Mouse (Mus musculus): ENCODE data around the gene Mast1.

Mast1 gene

DNA sequence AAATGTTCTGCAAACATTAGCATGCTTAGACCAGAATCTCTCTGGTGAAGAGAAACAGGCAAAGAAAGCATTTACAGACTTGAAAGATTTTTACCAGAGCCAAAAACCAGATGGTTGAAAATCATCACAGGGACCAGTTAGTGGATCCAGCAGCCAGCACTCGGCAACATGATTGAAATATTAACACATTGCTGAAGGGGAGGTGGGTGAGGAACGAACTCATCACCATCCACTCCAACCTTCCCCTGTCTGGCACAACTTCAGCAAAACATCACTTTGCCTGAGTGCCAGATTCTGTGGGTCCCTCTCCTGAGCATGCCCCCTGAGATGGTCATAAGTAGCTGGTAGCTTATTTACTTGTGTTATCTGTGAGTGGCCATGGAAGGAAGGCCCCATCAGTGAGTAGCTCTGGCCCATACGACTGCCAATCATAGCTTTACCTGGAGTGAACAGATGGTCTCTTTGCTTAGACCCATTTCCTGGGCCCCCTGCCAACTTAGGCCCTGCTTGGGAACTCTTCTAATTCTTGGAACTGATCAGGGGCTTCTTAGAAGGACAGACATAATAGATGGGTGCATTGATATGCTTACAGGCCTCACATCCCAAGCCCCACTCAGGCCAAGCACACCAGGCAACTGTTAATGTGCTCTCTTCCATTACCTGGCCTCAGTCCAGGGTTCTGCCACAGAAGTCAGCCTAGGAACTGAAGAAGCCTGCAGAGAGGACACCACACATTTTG lies 59.7 kb downstream of the Mast1 start:
- no peak for DNase-seq (ENCODE audit: extremely low read depth, low read depth)

DNA sequence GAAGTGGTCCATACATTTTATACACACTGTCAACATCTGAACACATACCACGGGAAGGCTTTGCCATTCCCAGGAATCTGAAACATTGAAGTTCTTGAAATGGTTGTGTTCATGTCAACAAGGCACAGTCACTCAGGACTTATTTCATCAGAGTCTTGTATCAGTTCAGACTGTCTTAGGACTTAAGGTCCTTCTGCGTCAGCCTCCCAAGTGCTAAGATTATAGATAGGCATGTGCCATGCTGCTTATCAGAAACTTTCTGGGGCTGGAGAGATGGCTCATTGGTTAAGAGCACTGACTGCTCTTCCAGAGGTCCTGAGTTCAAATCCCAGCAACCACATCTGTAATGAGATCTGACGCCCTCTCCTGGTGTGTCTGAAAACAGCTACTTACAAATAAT lies 62.8 kb downstream of the Mast1 start:
- DNase-seq (ENCODE audit: extremely low read depth, low read depth): no peak

DNA sequence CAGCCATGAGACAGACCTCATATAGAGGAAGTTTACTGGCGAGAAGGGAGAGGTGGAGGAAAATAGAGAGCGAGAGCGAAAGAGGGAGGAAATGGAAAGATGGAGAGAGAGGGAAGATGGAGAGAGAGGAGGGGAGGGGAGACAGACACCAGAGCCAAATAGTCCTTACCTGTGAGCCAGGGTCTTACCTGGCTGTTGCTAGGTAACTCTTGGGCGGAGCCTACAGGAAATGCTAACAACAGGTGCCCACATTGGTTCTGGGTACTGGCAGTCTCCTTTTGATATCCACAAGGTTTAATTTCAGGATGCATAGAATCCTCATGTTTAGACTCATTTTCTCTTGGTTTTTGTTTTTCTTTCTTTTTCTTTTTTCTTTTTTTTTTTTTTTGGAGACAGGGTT lies 64.1 kb downstream of the Mast1 start:
- no peak for DNase-seq (ENCODE audit: extremely low read depth, low read depth)

DNA sequence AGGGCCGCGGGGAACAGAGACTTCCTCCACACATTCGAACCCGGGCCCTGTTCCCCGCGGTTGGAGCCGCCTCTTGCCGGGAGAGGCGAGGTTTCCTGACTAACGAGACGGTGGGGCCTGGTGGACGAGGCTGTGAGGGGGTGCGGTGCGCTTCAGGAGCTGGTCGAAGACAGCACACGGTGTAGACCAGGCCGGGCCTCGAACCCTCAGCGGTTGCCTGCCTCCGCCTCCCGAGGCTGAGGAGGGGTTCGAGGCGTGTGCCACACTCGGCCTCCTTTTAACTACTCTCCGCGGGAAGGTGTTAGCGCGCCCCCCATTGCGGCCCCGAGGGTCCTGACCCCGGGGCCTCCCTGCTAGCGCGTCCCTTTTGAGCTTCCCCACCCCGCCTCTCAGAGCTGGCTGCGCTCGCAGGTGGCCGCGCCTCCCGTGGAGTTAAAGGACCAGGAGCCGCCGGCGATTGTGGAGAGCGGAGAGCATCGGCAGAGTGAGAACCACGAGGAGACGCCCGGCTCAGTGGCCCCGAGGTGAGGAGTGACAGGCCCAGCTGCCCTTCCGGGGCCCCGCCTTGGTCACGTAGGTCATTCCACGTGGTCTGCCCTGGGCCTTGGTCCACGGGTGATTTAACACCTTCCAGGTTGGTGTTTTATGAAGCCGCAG lies 64.7 kb downstream of the Mast1 start:
- no peak for DNase-seq (ENCODE audit: extremely low read depth, low read depth)

DNA sequence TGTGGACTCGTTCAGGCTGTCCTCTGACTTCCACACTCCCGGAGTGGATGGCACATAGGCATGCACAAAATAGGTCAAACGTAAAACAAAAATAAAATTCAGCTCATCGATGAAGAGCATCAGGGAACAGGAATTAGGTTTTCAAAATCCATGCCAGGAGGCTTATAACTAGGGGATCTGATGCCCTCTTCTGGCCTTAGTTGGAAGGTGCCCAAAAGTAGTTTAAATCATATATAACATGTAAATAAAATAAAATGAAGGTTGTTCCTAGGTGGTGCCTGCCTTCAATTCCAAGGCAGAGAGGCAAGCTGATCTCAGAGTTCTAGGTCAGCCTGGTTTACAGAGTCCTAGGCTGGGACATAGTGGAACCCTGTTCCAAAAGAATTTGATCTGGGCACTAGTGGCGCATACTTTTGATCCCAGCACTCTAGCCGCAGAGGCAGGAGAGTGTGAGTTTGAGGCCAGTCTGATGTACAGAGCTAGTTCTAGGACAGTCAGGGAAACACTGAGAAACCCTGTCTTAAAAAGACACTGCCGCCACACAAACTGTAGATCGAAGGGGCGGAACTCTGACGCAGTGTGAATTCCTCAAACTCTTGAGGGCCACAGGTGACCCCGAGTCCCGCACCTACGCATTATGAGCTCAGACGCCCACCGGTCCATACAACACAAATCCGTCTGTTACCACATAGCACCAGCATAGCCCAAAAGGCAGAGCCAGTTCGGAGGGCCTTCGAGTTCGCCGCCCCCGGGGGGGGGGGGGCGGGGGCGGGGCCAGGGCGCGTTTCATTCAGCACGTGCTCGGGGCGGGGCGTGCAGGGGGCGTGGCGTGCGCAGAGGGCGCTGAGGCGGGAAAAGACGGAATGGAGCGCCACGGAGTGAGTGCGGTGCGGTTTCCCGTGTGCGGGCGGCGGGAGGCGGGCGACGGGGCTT lies 65.5 kb downstream of the Mast1 start, which contains the start of gene Syce2:
Syce2 (plus strand) TSS at position 736 of the 933 bp plus-strand sequence.
- no peak for DNase-seq (ENCODE audit: extremely low read depth, low read depth)

All from MEL-GATA-1-ER (cell line).